Mouse (Mus musculus) heart, embryonic 13.5 days (tissue): ENCODE measurements around the gene Ptprm. TPM values are rescaled to one million over a fixed set of nuclear protein-coding genes. Genes with fewer than 3 reads are reported as not detected.

Source experiments
- ATAC-seq: fragments of 200-750 bp; cut with Nextera tagmentation; 2 replicates; pipeline ENCODE4 v1.8.0; 2017; ENCODE audit warnings: moderate TSS enrichment; ENCODE audit not compliant: insufficient number of reproducible peaks, low FRiP score, low TSS enrichment; ENCODE audit errors: extremely low read depth
- H3K27ac ChIP-seq: fragments of 300-500 bp; sonication (generic); replicated peaks from 2 replicates; pipeline ENCODE4 v1.5.1; 2015; ENCODE audit warnings: moderate library complexity, mild to moderate bottlenecking, inconsistent platforms
- H3K27me3 ChIP-seq: fragments of 300-500 bp; sonication (generic); replicated peaks from 2 replicates; pipeline ENCODE4 v1.6.1; 2015; ENCODE audit warnings: mild to moderate bottlenecking, inconsistent platforms
- H3K36me3 ChIP-seq: fragments of 300-500 bp; sonication (generic); 2 replicates; pipeline ENCODE4 v1.6.1; 2015; ENCODE audit warnings: mild to moderate bottlenecking, inconsistent platforms
- H3K4me1 ChIP-seq: fragments of 300-500 bp; sonication (generic); 2 replicates; pipeline ENCODE4 v1.6.1; 2015; ENCODE audit warnings: inconsistent platforms
- H3K4me2 ChIP-seq: fragments of 300-500 bp; sonication (generic); 2 replicates; pipeline ENCODE4 v1.6.1; 2015; ENCODE audit warnings: inconsistent platforms, mild to moderate bottlenecking, moderate library complexity
- H3K4me3 ChIP-seq: fragments of 300-500 bp; sonication (generic); 2 replicates; pipeline ENCODE4 v1.5.1; 2015; ENCODE audit warnings: moderate library complexity, mild to moderate bottlenecking, inconsistent platforms
- H3K9ac ChIP-seq: fragments of 300-500 bp; sonication (generic); 2 replicates; pipeline ENCODE4 v1.6.1; 2015; ENCODE audit warnings: inconsistent platforms, mild to moderate bottlenecking, moderate library complexity
- H3K9me3 ChIP-seq: fragments of 300-500 bp; sonication (generic); 2 replicates; pipeline ENCODE4 v1.6.1; 2016; ENCODE audit warnings: inconsistent platforms
- WGBS: fragments of 180-500 bp; shearing (Covaris S2); methylation state at CpG from one replicate; pipeline ENCODE4 v1.1.7; 2015; ENCODE audit warnings: mixed read lengths; 5-methylcytosine and 5-hydroxymethylcytosine counted together
- polyA plus RNA-seq: library from polyadenylated mRNA; unstranded; fragments of >200 nt; fragmentation: Nextera tagmentation; extraction: Ambion mirVana; gene quantifications from 2 replicates; pipeline ENCODE4 v1.2.1, GENCODE M21; 2015

Ptprm gene
- polyA plus RNA-seq, 1 experiment from 2014 or later = 12.7 TPM

DNA sequence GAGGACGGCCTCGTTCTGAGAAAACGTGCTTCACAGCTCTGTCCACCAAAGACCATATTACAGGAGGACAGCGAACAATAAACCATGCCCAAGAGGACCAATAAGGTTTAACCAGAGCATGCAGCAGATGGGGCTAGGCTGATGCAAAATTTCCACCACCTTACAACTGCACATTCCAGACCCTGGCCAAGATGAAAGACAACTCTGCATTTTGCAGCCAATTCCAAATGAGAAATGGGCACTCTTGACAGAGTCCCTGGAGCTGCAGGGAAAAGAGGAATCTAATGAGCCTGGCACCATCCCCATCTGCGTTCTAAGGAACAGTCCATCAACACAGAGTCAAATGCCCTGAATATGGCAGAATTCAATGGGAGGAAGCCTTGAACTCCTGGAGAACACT is 263.3 kb downstream of the Ptprm start:
- H3K4me2 ChIP-seq = no peak overlapping the region
- 0 out of 2 replicates have a peak, but pooled peaks cover 10% of the 10 kb centered on the region for H3K4me1 ChIP-seq
- no peak overlapping the region for H3K27ac ChIP-seq
- H3K36me3 ChIP-seq = 0 out of 2 replicates have a peak, but pooled peaks cover 3% of the 10 kb centered on the region
- 77% methylated on average over 5 of the region's 5 CpGs for WGBS
- no peaks in the 10 kb centered on the region for H3K27me3 ChIP-seq
- ATAC-seq = no peak
- H3K9me3 ChIP-seq = no peaks in the 10 kb centered on the region
- H3K9ac ChIP-seq = no peak overlapping the region
- H3K4me3 ChIP-seq = no peak overlapping the region

DNA sequence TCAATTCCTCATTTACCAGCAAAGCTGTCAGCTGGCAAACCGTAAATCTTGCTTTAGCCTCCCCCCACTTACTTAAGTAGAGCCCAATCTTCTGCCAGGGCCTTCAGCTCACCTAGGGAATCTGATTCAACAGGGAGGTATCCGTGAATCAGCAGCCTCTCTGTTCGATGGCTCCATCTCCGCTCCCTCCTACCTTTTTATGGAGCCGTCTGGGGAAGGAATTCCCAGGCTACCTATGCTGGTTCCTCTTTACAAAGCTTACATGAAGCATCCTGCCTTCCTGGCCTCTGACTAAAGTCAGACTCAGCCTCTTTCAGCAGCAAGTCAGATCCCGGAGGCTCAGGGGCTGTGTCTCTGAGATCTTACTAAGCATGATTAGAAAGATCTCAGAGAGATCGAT is 264.1 kb downstream of the Ptprm start:
- no peak overlapping the region for H3K27ac ChIP-seq
- H3K4me1 ChIP-seq = 0 out of 2 replicates have a peak, but pooled peaks cover 11% of the 10 kb centered on the region
- 73% methylated on average over 7 of the region's 7 CpGs for WGBS
- H3K4me2 ChIP-seq = no peak overlapping the region
- ATAC-seq = no peak
- no peak overlapping the region for H3K4me3 ChIP-seq
- H3K9me3 ChIP-seq = no peaks in the 10 kb centered on the region
- H3K36me3 ChIP-seq = no peaks in the 10 kb centered on the region
- H3K9ac ChIP-seq = no peak overlapping the region
- H3K27me3 ChIP-seq = no peaks in the 10 kb centered on the region

DNA sequence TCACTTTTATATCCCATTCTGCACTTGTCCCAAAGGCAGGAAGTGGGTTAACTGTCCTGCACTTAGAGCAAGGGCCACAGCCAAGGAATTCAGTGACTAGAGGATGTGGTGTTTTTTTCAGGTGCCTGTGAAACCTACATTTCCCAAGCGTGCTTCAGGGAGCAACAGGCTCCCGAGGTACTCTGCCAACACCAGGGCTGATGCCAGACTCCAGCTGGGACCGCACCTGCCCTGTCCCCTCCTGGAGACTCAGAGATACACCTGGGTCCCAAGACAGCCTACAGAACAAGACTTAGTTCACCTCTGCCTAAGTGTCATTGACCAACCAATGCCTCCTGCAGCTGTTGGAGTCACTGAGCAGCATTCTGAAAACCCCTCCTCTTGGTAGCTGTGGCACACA is 264.6 kb downstream of the Ptprm start:
- no peak overlapping the region for H3K4me3 ChIP-seq
- no peaks in the 10 kb centered on the region for H3K9me3 ChIP-seq
- H3K27me3 ChIP-seq = no peaks in the 10 kb centered on the region
- no peak overlapping the region for H3K4me2 ChIP-seq
- no peak for ATAC-seq
- WGBS = 70% methylated on average over 3 of the region's 3 CpGs
- no peaks in the 10 kb centered on the region for H3K36me3 ChIP-seq
- H3K27ac ChIP-seq = no peak overlapping the region
- no peak overlapping the region for H3K9ac ChIP-seq
- peaks cover 17% of the 10 kb centered on the region for H3K4me1 ChIP-seq

DNA sequence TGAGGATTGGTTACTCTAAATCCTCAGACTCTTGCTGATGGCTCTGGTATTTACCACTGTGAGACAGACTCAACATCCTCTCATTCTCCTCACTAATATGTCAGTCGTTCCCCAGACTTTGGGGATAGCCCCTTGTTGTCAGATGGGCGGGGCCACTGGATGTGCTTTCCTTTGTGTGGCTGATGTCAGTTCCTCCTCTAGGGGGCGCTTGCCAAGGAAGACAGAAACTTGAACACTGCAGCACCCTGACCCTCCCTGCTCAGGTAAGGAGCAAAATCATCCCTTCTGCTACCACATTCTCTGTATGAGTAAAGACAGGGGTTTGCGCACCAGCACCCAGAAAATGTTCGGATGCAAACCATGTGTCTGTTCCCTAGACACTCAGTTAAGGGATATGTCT is 266.7 kb downstream of the Ptprm start:
- Histone ChIP-seq H3K4me2 (no peak overlapping the region), H3K27me3 (no peaks in the 10 kb centered on the region), H3K27ac (no peak overlapping the region), H3K4me3 (no peak overlapping the region), H3K36me3 (no peaks in the 10 kb centered on the region), H3K9me3 (no peaks in the 10 kb centered on the region), H3K4me1 (peaks cover 27% of the 10 kb centered on the region), H3K9ac (no peak overlapping the region)
- no peak for ATAC-seq
- 66% methylated on average over 5 of the region's 5 CpGs for WGBS

DNA sequence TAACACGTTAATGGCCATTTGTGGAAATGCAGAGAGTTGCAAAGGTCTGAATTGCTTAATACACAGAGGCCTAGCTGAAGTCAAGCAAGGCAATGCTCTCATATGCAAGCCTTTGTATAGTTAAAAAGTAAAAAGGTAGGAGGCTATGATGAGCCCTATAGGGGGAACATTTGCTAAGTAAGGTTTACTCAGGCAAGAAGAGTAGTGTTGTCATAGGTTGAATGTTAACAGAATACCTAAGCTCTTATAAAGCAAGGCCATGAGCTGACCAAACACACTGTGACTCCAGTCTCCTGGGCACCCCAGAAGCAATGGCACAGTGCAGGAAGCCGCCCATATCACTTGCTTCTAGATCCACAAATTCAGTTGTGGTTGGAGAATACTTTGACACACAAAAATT is 267.4 kb downstream of the Ptprm start:
- 79% methylated on average over 2 of the region's 2 CpGs for WGBS
- Histone ChIP-seq H3K27me3 (no peaks in the 10 kb centered on the region), H3K4me1 (peaks cover 27% of the 10 kb centered on the region), H3K4me2 (no peak overlapping the region), H3K36me3 (no peaks in the 10 kb centered on the region), H3K27ac (no peak overlapping the region), H3K9ac (no peak overlapping the region), H3K4me3 (no peak overlapping the region), H3K9me3 (no peaks in the 10 kb centered on the region)
- no peak for ATAC-seq

DNA sequence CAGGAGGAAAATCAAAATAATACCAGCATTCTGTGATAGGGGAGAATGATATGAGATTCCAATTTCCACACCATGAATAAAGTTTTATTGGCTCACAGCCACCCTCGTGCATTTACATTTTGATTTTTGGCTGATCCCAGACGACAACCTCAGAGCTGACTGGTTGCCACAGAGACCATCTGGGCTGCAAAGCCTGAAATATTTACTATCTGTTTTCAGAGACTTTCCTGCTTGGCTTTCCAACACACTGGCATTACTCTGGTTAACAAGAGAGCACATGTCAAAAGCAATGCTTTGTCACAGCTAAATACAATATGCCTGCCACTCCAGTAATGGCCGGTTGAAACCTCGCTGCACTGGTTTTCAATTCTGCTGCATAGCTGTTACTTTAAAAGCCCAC is 269.8 kb downstream of the Ptprm start:
- Histone ChIP-seq H3K4me2 (no peak overlapping the region), H3K4me3 (no peak overlapping the region), H3K27ac (no peak overlapping the region), H3K27me3 (no peaks in the 10 kb centered on the region), H3K36me3 (no peaks in the 10 kb centered on the region), H3K4me1 (peaks cover 22% of the 10 kb centered on the region), H3K9ac (no peak overlapping the region), H3K9me3 (no peaks in the 10 kb centered on the region)
- ATAC-seq = no peak
- WGBS = 61% methylated on average over 4 of the region's 4 CpGs

DNA sequence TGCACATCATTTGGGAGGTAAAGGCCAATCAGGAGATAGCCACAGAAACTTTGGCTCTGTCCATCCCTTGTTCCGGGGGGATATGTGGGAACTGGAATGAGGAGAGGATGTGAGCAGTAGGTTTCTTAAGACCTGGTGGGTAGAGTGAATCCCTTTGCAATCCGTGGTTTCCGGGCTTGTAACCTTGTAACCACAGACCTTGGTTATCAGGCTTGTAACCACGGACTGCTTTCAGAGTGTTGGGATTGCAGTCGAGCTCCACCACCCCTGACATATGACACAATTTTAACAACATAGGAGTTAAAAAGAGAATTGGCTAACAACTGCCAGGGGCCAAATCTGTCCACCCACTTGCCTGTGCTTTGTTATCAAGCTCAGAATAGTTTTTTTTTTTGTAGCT is 270.2 kb downstream of the Ptprm start:
- H3K9me3 ChIP-seq = no peaks in the 10 kb centered on the region
- 59% methylated on average over 5 of the region's 5 CpGs for WGBS
- H3K4me2 ChIP-seq = no peak overlapping the region
- no peak overlapping the region for H3K4me3 ChIP-seq
- no peak overlapping the region for H3K27ac ChIP-seq
- no peaks in the 10 kb centered on the region for H3K27me3 ChIP-seq
- no peaks in the 10 kb centered on the region for H3K36me3 ChIP-seq
- no peak overlapping the region for H3K9ac ChIP-seq
- ATAC-seq = no peak
- H3K4me1 ChIP-seq = peaks cover 22% of the 10 kb centered on the region

DNA sequence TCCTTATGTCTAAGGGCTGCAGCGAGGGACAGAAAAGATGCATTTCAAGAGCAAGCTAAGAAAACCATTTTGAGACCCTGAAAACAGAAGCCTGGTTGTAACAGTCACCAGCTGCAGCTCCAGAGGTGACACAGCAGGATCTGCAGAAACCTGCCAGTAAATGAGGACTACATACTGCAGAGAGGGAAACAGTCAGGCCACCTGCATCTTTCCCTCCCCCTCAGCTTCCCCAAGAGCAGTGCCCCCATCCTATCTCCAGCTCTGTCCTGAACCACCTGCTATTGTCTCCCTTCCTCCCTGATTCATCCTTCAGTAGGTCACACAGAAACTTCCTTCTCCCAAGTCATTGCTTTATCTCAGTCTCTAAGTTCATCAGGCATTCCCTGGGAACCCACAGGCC is 274.7 kb downstream of the Ptprm start:
- Histone ChIP-seq H3K27ac (no peak overlapping the region), H3K9ac (no peak overlapping the region), H3K4me2 (no peak overlapping the region), H3K27me3 (no peaks in the 10 kb centered on the region), H3K4me1 (peaks cover 15% of the 10 kb centered on the region), H3K36me3 (no peaks in the 10 kb centered on the region), H3K4me3 (no peak overlapping the region), H3K9me3 (no peaks in the 10 kb centered on the region)
- ATAC-seq = no peak
- 75% methylated on average over 1 of the region's 1 CpGs for WGBS

DNA sequence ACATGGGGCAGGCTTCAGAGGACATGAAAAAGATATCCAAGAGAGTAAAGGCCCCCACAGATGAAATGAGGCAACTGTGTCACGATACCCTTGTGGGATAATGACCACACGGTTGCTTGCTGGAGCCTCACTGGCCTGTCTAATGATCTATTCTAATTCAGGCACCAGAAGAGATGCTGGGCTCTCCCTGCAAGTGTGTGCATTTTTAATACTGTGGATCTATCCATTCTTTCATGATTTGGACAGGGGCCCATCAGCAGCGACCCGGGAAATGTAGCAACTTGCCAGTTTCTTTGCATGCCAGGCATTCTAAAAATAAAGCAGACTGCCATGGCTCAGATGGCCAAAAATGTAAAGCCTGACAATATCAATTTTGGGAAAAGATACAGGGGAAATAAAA is 280.7 kb downstream of the Ptprm start:
- Histone ChIP-seq H3K9ac (no peak overlapping the region), H3K27me3 (no peaks in the 10 kb centered on the region), H3K4me3 (no peak overlapping the region), H3K36me3 (no peaks in the 10 kb centered on the region), H3K4me1 (peaks cover 17% of the 10 kb centered on the region), H3K4me2 (no peak overlapping the region), H3K9me3 (no peaks in the 10 kb centered on the region), H3K27ac (no peak overlapping the region; the same call in 1 of the 2 replicates)
- 53% methylated on average over 4 of the region's 4 CpGs for WGBS
- no peak for ATAC-seq

DNA sequence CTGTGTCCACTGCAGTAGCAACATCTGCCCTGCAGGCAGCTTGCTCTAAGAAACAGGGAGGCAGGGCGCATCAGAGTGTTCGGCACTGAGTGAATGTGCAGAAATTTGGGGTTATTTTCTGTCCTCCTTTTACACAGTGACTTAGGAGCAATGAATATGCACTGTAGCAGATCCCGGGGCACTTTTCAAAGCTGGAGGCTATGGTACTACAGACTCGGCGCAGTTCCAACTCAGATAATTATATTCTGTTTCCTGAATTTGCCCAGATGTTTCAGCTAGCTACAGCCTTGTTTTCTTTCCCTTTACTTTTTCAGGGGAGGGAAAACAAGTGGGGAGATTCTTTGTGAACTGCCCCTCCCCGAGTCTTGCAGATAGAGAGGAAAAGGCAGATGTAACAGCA is 281.1 kb downstream of the Ptprm start:
- Histone ChIP-seq H3K36me3 (no peaks in the 10 kb centered on the region), H3K27ac (no peak overlapping the region; the same call in 1 of the 2 replicates), H3K4me3 (no peak overlapping the region), H3K27me3 (no peaks in the 10 kb centered on the region), H3K9ac (no peak overlapping the region), H3K4me2 (no peak overlapping the region), H3K9me3 (no peaks in the 10 kb centered on the region), H3K4me1 (peaks cover 17% of the 10 kb centered on the region)
- no peak for ATAC-seq
- WGBS = 67% methylated on average over 6 of the region's 6 CpGs

DNA sequence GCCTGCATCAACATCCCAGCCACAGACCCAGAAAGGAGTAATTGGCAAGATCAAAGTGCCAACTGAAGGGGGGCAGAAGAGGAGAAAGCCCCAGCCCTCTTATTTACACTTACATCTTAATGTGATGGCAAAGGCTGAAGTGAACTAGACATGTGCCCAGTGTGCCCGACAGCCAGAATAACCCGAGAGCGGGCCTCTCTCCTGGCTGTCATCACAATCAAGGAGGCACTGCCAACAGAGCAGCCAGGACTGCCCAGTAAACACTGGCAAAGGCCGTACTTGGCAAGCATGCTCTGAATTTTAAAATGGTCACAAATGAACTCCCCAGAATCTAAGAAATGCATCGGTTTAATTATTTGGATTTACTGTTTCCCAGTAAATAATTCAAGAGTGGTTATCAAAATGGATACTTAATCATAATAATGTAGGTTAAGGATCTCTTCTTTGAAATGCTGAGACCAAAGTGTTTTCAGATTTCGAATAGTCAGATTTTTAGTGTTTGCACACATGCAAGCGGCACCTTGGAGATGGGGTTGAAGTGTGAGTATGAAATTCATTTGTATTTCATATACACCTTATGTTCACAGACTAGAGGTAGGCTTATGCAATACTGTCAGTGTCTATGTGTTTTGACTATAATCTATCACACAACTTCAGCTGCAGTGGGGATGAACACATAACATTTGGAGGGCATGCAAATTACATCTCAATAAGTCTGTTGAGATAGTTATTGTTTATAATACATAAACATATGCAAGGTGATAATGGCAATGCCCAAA is 282.8 kb downstream of the Ptprm start:
- Histone ChIP-seq H3K27me3 (no peaks in the 10 kb centered on the region), H3K27ac (no peak overlapping the region), H3K4me1 (peaks cover 17% of the 10 kb centered on the region), H3K4me3 (no peak overlapping the region), H3K4me2 (no peak overlapping the region), H3K9me3 (no peaks in the 10 kb centered on the region), H3K9ac (no peak overlapping the region), H3K36me3 (no peaks in the 10 kb centered on the region)
- ATAC-seq = no peak
- whole genome bisulfite sequencing = 59% methylated on average over 7 of the region's 7 CpGs

DNA sequence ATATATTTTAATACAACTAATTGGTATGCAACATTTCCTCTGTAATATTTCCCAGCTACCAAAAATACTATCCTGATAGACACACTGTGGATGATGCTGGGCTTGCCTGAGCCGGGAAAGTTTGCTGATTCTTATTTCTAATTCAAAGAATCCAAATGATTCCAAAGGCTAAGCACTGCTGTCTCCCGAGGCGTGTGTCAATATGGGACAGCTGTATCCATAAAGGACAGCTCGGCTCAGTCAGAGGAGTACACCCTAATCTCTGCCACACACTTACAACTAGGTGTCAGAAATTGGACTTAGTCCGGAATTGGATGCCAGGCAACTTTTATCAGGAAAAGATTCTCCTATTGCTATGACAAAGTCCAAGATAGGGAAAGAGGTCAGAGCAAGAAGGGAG is 290.6 kb downstream of the Ptprm start:
- ATAC-seq = no peak
- Histone ChIP-seq H3K27me3 (no peaks in the 10 kb centered on the region), H3K4me1 (0 out of 2 replicates have a peak, but pooled peaks cover 3% of the 10 kb centered on the region), H3K36me3 (no peaks in the 10 kb centered on the region), H3K27ac (no peak overlapping the region), H3K4me3 (no peak overlapping the region), H3K9ac (no peak overlapping the region), H3K4me2 (no peak overlapping the region), H3K9me3 (no peaks in the 10 kb centered on the region)
- WGBS = 56% methylated on average over 5 of the region's 5 CpGs
